Mouse (Mus musculus): ENCODE measurements at regions not wholly inside any gene's neighbourhood (a gene's known extent, or its start where the extent isn't known, plus 50 kb on each side); places are given as distances from the start of the nearest gene placed in this dataset.
"Not testable (repeated sequence)": the region's sequence is repeated elsewhere in the genome, so short reads cannot be mapped to it uniquely, and the experiment has no call there.

GRCm38 (mm10) chr7:59711741-59712140 lies 293.1 kb downstream of the Snurf start:
- peak; percentile 1 for DNase-seq
- intact Hi-C loops (cut with DNase I; ENCODE audit: low total_unique reads), result not testable (repeated sequence)
